Mouse (Mus musculus) erythroblast, embryonic 14.5 days (primary cell): Measurements from ENCODE around the gene Khdc1a. TPM values are rescaled to one million over a fixed set of nuclear protein-coding genes. Genes with fewer than 3 reads are reported as not detected.
"Not testable (repeated sequence)": the region's sequence is repeated elsewhere in the genome, so short reads cannot be mapped to it uniquely, and the experiment has no call there.

Experiments
- H3K27me3 ChIP-seq: 2 replicates; pipeline ENCODE4 v1.6.1; 2012; ENCODE audit warnings: inconsistent platforms; ENCODE audit not compliant: control insufficient read depth
- H3K36me3 ChIP-seq: 2 replicates; pipeline ENCODE4 v1.6.1; 2012; ENCODE audit warnings: mild to moderate bottlenecking, inconsistent platforms; ENCODE audit not compliant: control insufficient read depth
- H3K4me1 ChIP-seq: 2 replicates; pipeline ENCODE4 v1.6.1; 2012; ENCODE audit warnings: inconsistent platforms; ENCODE audit not compliant: control insufficient read depth
- H3K4me3 ChIP-seq: replicated peaks from 2 replicates; pipeline ENCODE3; 2012; ENCODE audit warnings: moderate library complexity, mild to moderate bottlenecking, inconsistent platforms
- H3K9me3 ChIP-seq: 2 replicates; pipeline ENCODE4 v1.6.1; 2012; ENCODE audit warnings: low read length, inconsistent platforms, mixed read lengths; ENCODE audit not compliant: control insufficient read depth
- GATA1 ChIP-seq: IDR thresholded peaks from 2 replicates; pipeline ENCODE4 v1.6.1; 2012; ENCODE audit warnings: low read length, inconsistent platforms, mixed read lengths
- TAL1 ChIP-seq: IDR thresholded peaks from 3 replicates; pipeline ENCODE4 v1.6.1; 2012; ENCODE audit warnings: low read length, inconsistent platforms, mixed read lengths
- polyA plus RNA-seq: library from polyadenylated mRNA; stranded (reverse); fragments of >175 nt; gene quantifications from 2 replicates; pipeline ENCODE4 v1.2.3, GENCODE M21; 2012

The Khdc1a gene
- not detected in 2 replicates for polyA plus RNA-seq

GRCm38 (mm10) chr1:21349341-21349740, at the start of gene Khdc1a:
Khdc1a (plus strand) TSS chr1:21349641.
- no peak for TF ChIP-seq GATA1
- TF ChIP-seq TAL1 = no peak
- H3K9me3 ChIP-seq = no peaks in the 10 kb centered on the region
- no peak within 1 kb of the TSS for H3K4me3 ChIP-seq
- no peaks in the 10 kb centered on the region for H3K36me3 ChIP-seq
- H3K27me3 ChIP-seq = no peaks in the 10 kb centered on the region
- no peaks in the 10 kb centered on the region for H3K4me1 ChIP-seq

- no peak for TF ChIP-seq TAL1
- TF ChIP-seq GATA1 = no peak
- Histone ChIP-seq H3K36me3 (no peaks in the 10 kb centered on the region), H3K27me3 (no peaks in the 10 kb centered on the region), H3K4me1 (no peaks in the 10 kb centered on the region), H3K4me3 (no peak overlapping the region), H3K9me3 (no peaks in the 10 kb centered on the region)
These were observed 49.6 kb upstream of the Khdc1a start for GRCm38 (mm10) chr1:21299826-21300225.

GRCm38 (mm10) chr1:21301686-21302085, 47.8 kb upstream of the Khdc1a start:
- H3K4me3 ChIP-seq = no peak overlapping the region
- no peaks in the 10 kb centered on the region for H3K36me3 ChIP-seq
- TF ChIP-seq TAL1 = no peak
- no peak for TF ChIP-seq GATA1
- no peaks in the 10 kb centered on the region for H3K4me1 ChIP-seq
- no peaks in the 10 kb centered on the region for H3K27me3 ChIP-seq
- no peaks in the 10 kb centered on the region for H3K9me3 ChIP-seq

- Histone ChIP-seq H3K4me1 (no peaks in the 10 kb centered on the region), H3K9me3 (no peaks in the 10 kb centered on the region), H3K36me3 (no peaks in the 10 kb centered on the region), H3K27me3 (no peaks in the 10 kb centered on the region), H3K4me3 (no peak overlapping the region)
- TF ChIP-seq GATA1 (no peak), TAL1 (no peak)
These were observed 45.3 kb upstream of the Khdc1a start for GRCm38 (mm10) chr1:21304174-21304573.

- H3K27me3 ChIP-seq = no peaks in the 10 kb centered on the region
- no peaks in the 10 kb centered on the region for H3K9me3 ChIP-seq
- H3K4me1 ChIP-seq = no peaks in the 10 kb centered on the region
- no peak for TF ChIP-seq GATA1
- TF ChIP-seq TAL1 = no peak
- no peak overlapping the region for H3K4me3 ChIP-seq
- no peaks in the 10 kb centered on the region for H3K36me3 ChIP-seq
These were observed 44.8 kb upstream of the Khdc1a start for GRCm38 (mm10) chr1:21304646-21305045.

- H3K9me3 ChIP-seq = no peaks in the 10 kb centered on the region
- TF ChIP-seq TAL1 = no peak
- TF ChIP-seq GATA1 = no peak
- H3K4me1 ChIP-seq = no peaks in the 10 kb centered on the region
- no peaks in the 10 kb centered on the region for H3K36me3 ChIP-seq
- H3K27me3 ChIP-seq = no peaks in the 10 kb centered on the region
- no peak overlapping the region for H3K4me3 ChIP-seq
These were observed 44.0 kb upstream of the Khdc1a start for GRCm38 (mm10) chr1:21305443-21305842.

GRCm38 (mm10) chr1:21314336-21314735, 35.1 kb upstream of the Khdc1a start:
- TF ChIP-seq TAL1 = no peak
- TF ChIP-seq GATA1 = no peak
- Histone ChIP-seq H3K27me3 (no peaks in the 10 kb centered on the region), H3K4me1 (no peaks in the 10 kb centered on the region), H3K36me3 (no peaks in the 10 kb centered on the region), H3K9me3 (no peaks in the 10 kb centered on the region), H3K4me3 (no peak overlapping the region)

GRCm38 (mm10) chr1:21315756-21316155, 33.7 kb upstream of the Khdc1a start:
- no peak for TF ChIP-seq GATA1
- no peak for TF ChIP-seq TAL1
- Histone ChIP-seq H3K9me3 (no peaks in the 10 kb centered on the region), H3K4me1 (no peaks in the 10 kb centered on the region), H3K27me3 (no peaks in the 10 kb centered on the region), H3K36me3 (no peaks in the 10 kb centered on the region), H3K4me3 (no peak overlapping the region)

GRCm38 (mm10) chr1:21316305-21316704, 33.1 kb upstream of the Khdc1a start:
- Histone ChIP-seq H3K4me3 (no peak overlapping the region), H3K27me3 (no peaks in the 10 kb centered on the region), H3K36me3 (no peaks in the 10 kb centered on the region), H3K4me1 (no peaks in the 10 kb centered on the region), H3K9me3 (no peaks in the 10 kb centered on the region)
- TF ChIP-seq GATA1 (no peak), TAL1 (no peak)

GRCm38 (mm10) chr1:21318202-21318601, 31.2 kb upstream of the Khdc1a start:
- TF ChIP-seq TAL1 (no peak), GATA1 (no peak)
- Histone ChIP-seq H3K9me3 (no peaks in the 10 kb centered on the region), H3K27me3 (no peaks in the 10 kb centered on the region), H3K4me1 (no peaks in the 10 kb centered on the region), H3K36me3 (no peaks in the 10 kb centered on the region), H3K4me3 (no peak overlapping the region)

- H3K4me3 ChIP-seq, H3K4me1 ChIP-seq, H3K36me3 ChIP-seq, H3K27me3 ChIP-seq, H3K9me3 ChIP-seq: not testable (repeated sequence)
These were observed 29.2 kb upstream of the Khdc1a start for GRCm38 (mm10) chr1:21320271-21320670.
